Comparison of ENCODE assay signal across 8 mouse cellular contexts in genomic region chr5:64860900-64861470, GRCm38 (mm10). TPM values are rescaled to one million over a fixed set of nuclear protein-coding genes. Genes with fewer than 3 reads are reported as not detected.
DNase-seq lines count a peak whose midpoint lies in the region; ATAC-seq lines count a peak whose summit lies in the region.

No protein-coding gene starts in this region.

- peak; percentile 61 for DNase-seq in urinary bladder, postnatal 14 days (ENCODE audit: low spot score)
- DNase-seq in urinary bladder, postnatal 36 days (ENCODE audit: low spot score in 2 of 2): no peak
- peak; percentile 72 for DNase-seq in liver
- DNase-seq in right cerebral cortex, postnatal 4 days: no peak
- DNase-seq in cerebellum, adult 8-10 months: no peak

- peak overlapping the region; percentile 60 for H3K27ac ChIP-seq in heart, embryonic 15.5 days
- peak overlapping the region; percentile 96 for H3K27ac ChIP-seq in stomach, embryonic 15.5 days
- H3K27ac ChIP-seq in hindbrain, embryonic 12.5 days: no peak overlapping the region

- H3K4me1 ChIP-seq in heart, embryonic 15.5 days (replicated peaks): peaks cover 34% of the 10 kb centered on the region
- peaks cover 28% of the 10 kb centered on the region for H3K4me1 ChIP-seq in stomach, embryonic 15.5 days
- H3K4me1 ChIP-seq in hindbrain, embryonic 12.5 days: peaks cover 17% of the 10 kb centered on the region; the same call in 1 of the 2 replicates

- 36% methylated on average over 5 of the region's 5 CpGs for WGBS in heart, embryonic 15.5 days
- 28% methylated on average over 5 of the region's 5 CpGs for WGBS in stomach, embryonic 15.5 days
- WGBS in hindbrain, embryonic 12.5 days: 63% methylated on average over 5 of the region's 5 CpGs

- H3K9me3 ChIP-seq in heart, embryonic 15.5 days (replicated peaks): no peaks in the 10 kb centered on the region
- H3K9me3 ChIP-seq in stomach, embryonic 15.5 days: no peaks in the 10 kb centered on the region
- no peaks in the 10 kb centered on the region for H3K9me3 ChIP-seq in hindbrain, embryonic 12.5 days (replicated peaks)

- H3K36me3 ChIP-seq in heart, embryonic 15.5 days: no peaks in the 10 kb centered on the region
- no peaks in the 10 kb centered on the region for H3K36me3 ChIP-seq in stomach, embryonic 15.5 days
- H3K36me3 ChIP-seq in hindbrain, embryonic 12.5 days: no peaks in the 10 kb centered on the region

- peak overlapping the region; percentile 49 for H3K4me2 ChIP-seq in heart, embryonic 15.5 days
- peak overlapping the region; percentile 48 for H3K4me2 ChIP-seq in stomach, embryonic 15.5 days
- no peak overlapping the region for H3K4me2 ChIP-seq in hindbrain, embryonic 12.5 days (replicated peaks)

- H3K4me3 ChIP-seq in heart, embryonic 15.5 days: peak overlapping the region; percentile 17; the same call in 1 of the 2 replicates
- H3K4me3 ChIP-seq in stomach, embryonic 15.5 days (replicated peaks): peak overlapping the region; percentile 15; the same call in 1 of the 2 replicates
- H3K4me3 ChIP-seq in hindbrain, embryonic 12.5 days: no peak overlapping the region

- ATAC-seq in heart, embryonic 15.5 days (replicated peaks; ENCODE audit: insufficient number of reproducible peaks, insufficient read depth, low FRiP score, low read depth): no peak
- ATAC-seq in stomach, embryonic 15.5 days (ENCODE audit: insufficient read depth, low FRiP score, low read depth): 0 out of 2 replicates have a peak, but pooled peaks have one; percentile 5
- no peak for ATAC-seq in hindbrain, embryonic 12.5 days (ENCODE audit: low FRiP score)

- H3K27me3 ChIP-seq in heart, embryonic 15.5 days: no peaks in the 10 kb centered on the region
- no peaks in the 10 kb centered on the region for H3K27me3 ChIP-seq in stomach, embryonic 15.5 days (replicated peaks)
- H3K27me3 ChIP-seq in hindbrain, embryonic 12.5 days: no peaks in the 10 kb centered on the region

- H3K9ac ChIP-seq in heart, embryonic 15.5 days: 0 out of 2 replicates have a peak overlapping the region, but pooled peaks have one; percentile 31
- H3K9ac ChIP-seq in stomach, embryonic 15.5 days: peak overlapping the region; percentile 19; the same call in 1 of the 2 replicates
- no peak overlapping the region for H3K9ac ChIP-seq in hindbrain, embryonic 12.5 days

RNA-seq across cellular contexts. Expression of gene Klf3, which starts 57.8 kb away (rescaled TPM):
- polyA plus RNA-seq in heart, embryonic 15.5 days (2015; fragmentation: Nextera tagmentation; extraction: Ambion mirVana): 44.3 and 53.3 TPM in 2 replicates
- 103 and 104 TPM in 2 replicates for polyA plus RNA-seq in stomach, embryonic 15.5 days (2015; fragmentation: Nextera tagmentation; extraction: Ambion mirVana)
- 44.6 and 50.7 TPM in 2 replicates for polyA plus RNA-seq in hindbrain, embryonic 12.5 days (2016; fragmentation: Nextera tagmentation; extraction: Ambion mirVana)

Comparison
In these comparisons a context has a peak if more than half of its experiments do, and no peak if none do; other contexts are left out.
1. DNase-seq: peak in urinary bladder, postnatal 14 days (single experiment) and liver (single experiment); none in urinary bladder, postnatal 36 days (0 of 2), right cerebral cortex, postnatal 4 days (single experiment) and cerebellum, adult 8-10 months (single experiment).